Mouse (Mus musculus): ENCODE data around the gene Rasal1. TPM values are rescaled to one million over a fixed set of nuclear protein-coding genes. Genes with fewer than 3 reads are reported as not detected.

Rasal1 gene
- polyA plus RNA-seq, 1 experiment = 6.4 TPM

- TF ChIP-seq GATA1 (IDR thresholded peaks at IDR 0.05; ENCODE audit: low read length) = no peak
Measured at GRCm38 (mm10) chr5:120693931-120694694, 45.5 kb downstream of the Rasal1 start.

GRCm38 (mm10) chr5:120694695-120695074, 46.1 kb downstream of the Rasal1 start:
- TF ChIP-seq GATA1 (IDR thresholded peaks at IDR 0.05; ENCODE audit: low read length) = no peak

GRCm38 (mm10) chr5:120696057-120696743, 47.6 kb downstream of the Rasal1 start:
- no peak for TF ChIP-seq GATA1 (IDR thresholded peaks at IDR 0.05; ENCODE audit: low read length)

- no peak for TF ChIP-seq GATA1 (IDR thresholded peaks at IDR 0.05; ENCODE audit: low read length)
Measured at GRCm38 (mm10) chr5:120696865-120697264, 48.3 kb downstream of the Rasal1 start.

GRCm38 (mm10) chr5:120698181-120698580, 49.6 kb downstream of the Rasal1 start:
- TF ChIP-seq GATA1 (IDR thresholded peaks at IDR 0.05; ENCODE audit: low read length) = no peak

- no peak for TF ChIP-seq GATA1 (IDR thresholded peaks at IDR 0.05; ENCODE audit: low read length)
Measured at GRCm38 (mm10) chr5:120698801-120699391, 50.3 kb downstream of the Rasal1 start.

DNA sequence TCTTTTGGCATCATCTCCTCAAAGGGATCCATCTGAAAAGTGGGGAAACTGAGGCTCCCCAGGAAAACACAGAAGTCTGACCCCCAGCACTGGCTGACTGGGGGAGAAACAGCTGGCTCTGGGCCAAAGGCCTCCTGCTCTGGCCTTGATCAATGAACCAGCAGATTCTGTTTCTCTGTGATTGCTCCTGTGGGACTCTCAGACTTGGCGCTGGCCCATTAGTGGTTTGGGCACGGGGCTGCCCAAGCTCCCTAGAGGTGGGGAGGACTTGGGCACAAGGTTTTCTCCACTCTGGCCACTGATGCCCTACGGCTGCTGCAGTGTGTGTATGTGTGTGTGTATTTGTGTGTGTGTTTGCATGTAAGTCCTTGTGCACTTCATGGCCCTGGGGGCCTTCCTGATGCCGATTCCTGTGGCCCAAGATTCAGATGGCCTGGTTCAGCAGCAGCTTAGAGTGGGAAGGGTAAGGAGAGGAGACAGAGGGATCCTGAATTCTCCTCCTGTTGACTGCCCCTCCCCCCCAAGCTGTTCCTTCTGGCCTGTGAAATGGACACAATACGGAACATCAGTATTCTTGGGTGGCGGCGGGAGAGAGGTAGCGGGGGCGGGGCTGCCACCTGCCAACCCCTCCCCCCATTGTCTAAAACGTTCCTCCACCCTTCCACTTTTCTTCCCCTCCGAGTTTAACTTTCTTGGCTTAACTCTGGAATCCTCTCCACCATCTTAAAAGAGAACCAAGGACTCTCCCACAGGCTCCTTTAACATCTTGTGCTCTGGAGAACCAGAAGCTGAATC, 52.6 kb downstream of the Rasal1 start:
- no peak for TF ChIP-seq GATA1 (IDR thresholded peaks at IDR 0.05; ENCODE audit: low read length)

- TF ChIP-seq GATA1 (IDR thresholded peaks at IDR 0.05; ENCODE audit: low read length) = no peak
Measured at GRCm38 (mm10) chr5:120702421-120702820, 53.8 kb downstream of the Rasal1 start.

DNA sequence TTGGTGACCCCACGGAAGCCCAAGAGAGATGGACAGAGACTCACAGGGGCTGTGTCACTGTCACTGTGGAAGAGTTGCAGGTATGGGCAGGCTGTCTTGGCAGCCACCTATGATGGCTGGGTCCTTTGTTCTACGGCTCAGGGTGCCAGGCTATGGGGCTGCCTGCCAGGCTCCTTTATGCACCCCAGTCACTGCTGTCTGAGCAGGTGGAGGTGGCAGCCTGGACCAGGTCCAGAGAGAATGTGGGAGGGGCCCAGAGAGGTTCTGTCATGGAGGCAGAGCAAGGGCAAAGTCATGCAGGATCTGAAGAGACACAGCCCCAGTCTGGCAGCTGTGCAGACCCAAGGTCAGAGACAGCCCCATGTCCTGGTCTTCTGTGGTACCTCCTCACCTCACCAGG, 54.4 kb downstream of the Rasal1 start:
- TF ChIP-seq GATA1 (IDR thresholded peaks at IDR 0.05; ENCODE audit: low read length) = no peak

- no peak for TF ChIP-seq GATA1 (IDR thresholded peaks at IDR 0.05; ENCODE audit: low read length)
Measured at GRCm38 (mm10) chr5:120703660-120704059, 55.0 kb downstream of the Rasal1 start.

DNA sequence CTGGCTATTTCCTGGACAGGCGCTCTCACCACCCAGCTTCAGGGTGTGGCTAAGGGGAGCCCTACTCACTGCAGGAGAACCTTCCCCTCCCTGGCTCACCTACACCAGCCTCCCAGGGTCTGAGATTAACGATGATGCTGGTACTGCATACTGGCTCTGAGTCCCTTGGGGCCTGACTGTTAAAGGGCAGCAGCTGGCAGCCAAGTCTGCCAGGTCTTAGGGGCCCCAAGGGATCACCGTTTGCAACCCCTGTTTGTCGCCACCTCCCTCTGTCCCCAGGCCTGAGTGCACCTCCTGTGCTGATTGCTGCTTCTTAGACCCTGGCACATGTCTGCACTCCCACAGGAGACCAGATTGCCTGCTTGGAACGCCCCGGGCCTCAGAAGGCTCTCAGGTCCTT, 55.8 kb downstream of the Rasal1 start:
- TF ChIP-seq GATA1 (IDR thresholded peaks at IDR 0.05; ENCODE audit: low read length) = no peak

GRCm38 (mm10) chr5:120706541-120706940, 57.9 kb downstream of the Rasal1 start:
- no peak for TF ChIP-seq GATA1 (IDR thresholded peaks at IDR 0.05; ENCODE audit: low read length)

GRCm38 (mm10) chr5:120706976-120707375, 58.4 kb downstream of the Rasal1 start:
- no peak for TF ChIP-seq GATA1 (IDR thresholded peaks at IDR 0.05; ENCODE audit: low read length)

- TF ChIP-seq GATA1 (IDR thresholded peaks at IDR 0.05; ENCODE audit: low read length) = no peak
Measured at GRCm38 (mm10) chr5:120710161-120710825, 61.7 kb downstream of the Rasal1 start.

- TF ChIP-seq GATA1 (IDR thresholded peaks at IDR 0.05; ENCODE audit: low read length) = no peak
Measured at GRCm38 (mm10) chr5:120710826-120711248, 62.2 kb downstream of the Rasal1 start.
